9 mouse cellular contexts compared by ENCODE assay signal in genomic region chr19:44247281-44248080, GRCm38 (mm10). TPM values are rescaled to one million over a fixed set of nuclear protein-coding genes. Genes with fewer than 3 reads are reported as not detected.
DNase-seq lines count a peak whose midpoint lies in the region; ATAC-seq and TF ChIP-seq lines count a peak whose summit lies in the region.
"Had no signal": no experiment of that assay in that cellular context is flagged by ENCODE, and none has a peak within 500 bp of the region (broad histone marks: within the 10 kb centered on the region; RNA-seq: fewer than 3 reads in every experiment).

No protein-coding gene starts in this region.

- H3K36me3 ChIP-seq in hindbrain, embryonic 16.5 days (ENCODE audit: control insufficient read depth, insufficient read depth, low read length), result no peaks in the 10 kb centered on the region
- H3K36me3 ChIP-seq in stomach, postnatal 0 days (ENCODE audit: control insufficient read depth, insufficient read depth, low read length), result no peaks in the 10 kb centered on the region

- H3K9ac ChIP-seq in hindbrain, embryonic 16.5 days (ENCODE audit: low read depth, low read length), result peak overlapping the region; percentile 54
- peak overlapping the region; percentile 41 for H3K9ac ChIP-seq in stomach, postnatal 0 days (ENCODE audit: low read length)

- peak; percentile 7; the same call in 1 of the 2 replicates for ATAC-seq in erythroid progenitor cell, adult 5-6 weeks (replicated peaks; ENCODE audit: low FRiP score, poor library complexity, severe bottlenecking)
- ATAC-seq in hindbrain, embryonic 16.5 days, result peak; percentile 41; the same call in 1 of the 2 replicates
- ATAC-seq in megakaryocyte, adult 5-6 weeks (ENCODE audit: poor library complexity, severe bottlenecking), result peak; percentile 8
- peak; percentile 31 for ATAC-seq in stomach, postnatal 0 days (ENCODE audit: low FRiP score, low TSS enrichment)

- peak; percentile 12 to 13 for DNase-seq in layer of hippocampus, postnatal 25 days (ENCODE audit: extremely low spot score in 1 of 2, low spot score in 1 of 2)
- no peak for DNase-seq in layer of hippocampus, adult 11-12 months (ENCODE audit: low spot score)
- peak; percentile 64 for DNase-seq in brain, embryonic 14.5 days (ENCODE audit: low read depth)
- DNase-seq in stomach, postnatal 0 days (ENCODE audit: low spot score), result no peak
- no peak for DNase-seq in Muller cell, postnatal 12 days (ENCODE audit: inconsistent ontology term)

- H3K4me1 ChIP-seq in hindbrain, embryonic 16.5 days (ENCODE audit: control insufficient read depth, insufficient read depth, low read depth, low read length), result peaks cover 23% of the 10 kb centered on the region
- no peaks in the 10 kb centered on the region; the same call in 1 of the 2 replicates for H3K4me1 ChIP-seq in stomach, postnatal 0 days (replicated peaks; ENCODE audit: control insufficient read depth, insufficient read depth)

- TF ChIP-seq CTCF in brain, embryonic 14.5 days (IDR thresholded peaks at IDR 0.05; ENCODE audit: borderline replicate concordance, extremely low read depth, insufficient read depth, insufficient read length), result no peak
- TF ChIP-seq CTCF in stomach, postnatal 0 days (IDR thresholded peaks at IDR 0.05; ENCODE audit: low read depth), result no peak

- 1% methylated on average over 25 of the region's 25 CpGs for WGBS in hindbrain, embryonic 16.5 days
- WGBS in stomach, postnatal 0 days, result 4% methylated on average over 25 of the region's 25 CpGs

- no peak for TF ChIP-seq POLR2A in brain, embryonic 14.5 days (IDR thresholded peaks at IDR 0.05; ENCODE audit: borderline replicate concordance, extremely low read depth, insufficient read depth, insufficient read length, poor library complexity, severe bottlenecking)

- peak overlapping the region; percentile 49 for H3K4me3 ChIP-seq in hindbrain, embryonic 16.5 days (ENCODE audit: low read length)
- peak overlapping the region; percentile 22 for H3K4me3 ChIP-seq in stomach, postnatal 0 days (ENCODE audit: low read depth, low read length)

- no peak for TF ChIP-seq EP300 in stomach, postnatal 0 days (optimal IDR thresholded peaks at IDR 0.05)

- no peaks in the 10 kb centered on the region for H3K9me3 ChIP-seq in hindbrain, embryonic 16.5 days (ENCODE audit: control insufficient read depth, low read length)
- no peaks in the 10 kb centered on the region for H3K9me3 ChIP-seq in stomach, postnatal 0 days (ENCODE audit: control insufficient read depth, low read length)

- peak overlapping the region; percentile 64 for H3K4me2 ChIP-seq in hindbrain, embryonic 16.5 days (ENCODE audit: low read length)
- H3K4me2 ChIP-seq in stomach, postnatal 0 days (replicated peaks; ENCODE audit: low read depth), result peak overlapping the region; percentile 50

- H3K27ac ChIP-seq in hindbrain, embryonic 16.5 days (ENCODE audit: low read depth, low read length), result peak overlapping the region; percentile 92
- peak overlapping the region; percentile 85 for H3K27ac ChIP-seq in stomach, postnatal 0 days (replicated peaks)

- no peaks in the 10 kb centered on the region for H3K27me3 ChIP-seq in hindbrain, embryonic 16.5 days (replicated peaks; ENCODE audit: control insufficient read depth, insufficient read depth, low read length)
- H3K27me3 ChIP-seq in stomach, postnatal 0 days (ENCODE audit: control insufficient read depth, insufficient read depth, low read length), result no peaks in the 10 kb centered on the region

RNA-seq across cellular contexts. Expression of gene Scd3, which starts 44.4 kb away (rescaled TPM):
- 1 to 10 TPM; 1.1 to 1.6 TPM for total RNA-seq in layer of hippocampus, postnatal 25 days (2021)
- polyA plus RNA-seq in brain, embryonic 14.5 days (2012; rRNA removed), result 3.1 and 3.5 TPM in 2 replicates
- not detected in 2 replicates for total RNA-seq in erythroid progenitor cell, adult 5-6 weeks (2015; ENCODE audit: low replicate concordance)
- total RNA-seq in erythroid progenitor cell, adult 5-6 weeks (2017; ENCODE audit: low replicate concordance), result not detected in 2 replicates
- polyA plus RNA-seq in hindbrain, embryonic 16.5 days (2015; fragmentation: Nextera tagmentation; extraction: Ambion mirVana), result 4.9 and 6.6 TPM in 2 replicates
- not detected in 2 replicates for total RNA-seq in megakaryocyte, adult 5-6 weeks (2015)
- 0.04 TPM in 1 of 2 replicates, not detected in the other for total RNA-seq in megakaryocyte, adult 5-6 weeks (2017)
- 0.05 and 0.10 TPM in 2 replicates for polyA plus RNA-seq in stomach, postnatal 0 days (2015; fragmentation: Nextera tagmentation; extraction: Ambion mirVana)

RNA-seq across cellular contexts. Expression of gene Scd2, which starts 46.0 kb away (rescaled TPM):
- 100 to 1,000 TPM; 642 to 712 TPM for total RNA-seq in layer of hippocampus, postnatal 25 days (2021)
- polyA plus RNA-seq in brain, embryonic 14.5 days (2012; rRNA removed), result 346 and 452 TPM in 2 replicates
- 13.7 and 18.9 TPM in 2 replicates for total RNA-seq in erythroid progenitor cell, adult 5-6 weeks (2015; ENCODE audit: low replicate concordance)
- total RNA-seq in erythroid progenitor cell, adult 5-6 weeks (2017; ENCODE audit: low replicate concordance), result 9.4 and 13.2 TPM in 2 replicates
- 290 and 322 TPM in 2 replicates for polyA plus RNA-seq in hindbrain, embryonic 16.5 days (2015; fragmentation: Nextera tagmentation; extraction: Ambion mirVana)
- total RNA-seq in megakaryocyte, adult 5-6 weeks (2015), result 30.0 and 33.3 TPM in 2 replicates
- total RNA-seq in megakaryocyte, adult 5-6 weeks (2017), result 26.9 and 28.9 TPM in 2 replicates
- polyA plus RNA-seq in stomach, postnatal 0 days (2015; fragmentation: Nextera tagmentation; extraction: Ambion mirVana), result 29.5 and 34.0 TPM in 2 replicates

RNA-seq across cellular contexts. Expression of gene Pkd2l1, which starts 55.2 kb away (rescaled TPM):
- total RNA-seq in layer of hippocampus, postnatal 25 days (2021), result under 1 TPM; 0.09 to 0.25 TPM
- 0.19 and 0.26 TPM in 2 replicates for polyA plus RNA-seq in brain, embryonic 14.5 days (2012; rRNA removed)
- total RNA-seq in erythroid progenitor cell, adult 5-6 weeks (2015; ENCODE audit: low replicate concordance), result not detected in 2 replicates
- total RNA-seq in erythroid progenitor cell, adult 5-6 weeks (2017; ENCODE audit: low replicate concordance), result not detected in 2 replicates
- polyA plus RNA-seq in hindbrain, embryonic 16.5 days (2015; fragmentation: Nextera tagmentation; extraction: Ambion mirVana), result 0.75 and 1.4 TPM in 2 replicates
- not detected in 2 replicates for total RNA-seq in megakaryocyte, adult 5-6 weeks (2015)
- not detected in 2 replicates for total RNA-seq in megakaryocyte, adult 5-6 weeks (2017)
- not detected in 2 replicates for polyA plus RNA-seq in stomach, postnatal 0 days (2015; fragmentation: Nextera tagmentation; extraction: Ambion mirVana)
- total RNA-seq: adrenal gland, adult 18-20 months had no signal

Comparison
In these comparisons a context has a peak if more than half of its experiments do, and no peak if none do; other contexts are left out.
1. DNase-seq: peak in layer of hippocampus, postnatal 25 days (2 of 2) and brain, embryonic 14.5 days (single experiment); none in layer of hippocampus, adult 11-12 months (single experiment), stomach, postnatal 0 days (single experiment) and Muller cell, postnatal 12 days (single experiment).
2. RNA of gene Scd2, which starts 46.0 kb away (total RNA-seq): 642 to 712 TPM in layer of hippocampus, postnatal 25 days; 26.9 to 33.3 TPM in megakaryocyte, adult 5-6 weeks and 9.4 to 18.9 TPM in erythroid progenitor cell, adult 5-6 weeks; every median in the first group is over 10 times any median in the second.
3. Peak in every context shown above with its lines, with median percentiles within 50 percentile points of each other: ATAC-seq.